Mouse (Mus musculus) myocyte (in vitro differentiated cells): ENCODE measurements at regions not wholly inside any gene's neighbourhood (a gene's known extent, or its start where the extent isn't known, plus 50 kb on each side); places are given as distances from the start of the nearest gene placed in this dataset.

Source experiments
- CEBPB ChIP-seq: IDR thresholded peaks from 2 replicates; pipeline ENCODE4 v1.6.1; 2011; ENCODE audit warnings: mild to moderate bottlenecking, moderate library complexity; ENCODE audit not compliant: poor library complexity, insufficient read depth, severe bottlenecking
- E2F4 ChIP-seq: IDR thresholded peaks from one replicate; pipeline ENCODE4 v1.6.1; 2011; ENCODE audit warnings: mild to moderate bottlenecking, control low read depth, moderate library complexity; ENCODE audit not compliant: insufficient read depth
- MYOG ChIP-seq, 3 experiments: IDR thresholded peaks; one replicate each; pipeline ENCODE4 v1.6.1; 2011; ENCODE audit warnings: control low read depth in 2 of 3, low read depth in 2 of 3, mild to moderate bottlenecking in 2 of 3; ENCODE audit not compliant: insufficient read length in 2 of 3, control insufficient read depth in 1 of 3, insufficient read depth in 1 of 3
- POLR2A ChIP-seq: IDR thresholded peaks from one replicate; pipeline ENCODE4 v1.6.1; 2011; ENCODE audit warnings: low read depth, mild to moderate bottlenecking, control low read depth, moderate library complexity; ENCODE audit not compliant: insufficient read length
- POLR2AphosphoS2 ChIP-seq: IDR thresholded peaks from one replicate; pipeline ENCODE4 v1.6.1; 2011; ENCODE audit warnings: low read depth, control low read depth; ENCODE audit not compliant: insufficient read length
- REST ChIP-seq: IDR thresholded peaks from one replicate; pipeline ENCODE4 v1.6.1; 2011; ENCODE audit warnings: mild to moderate bottlenecking, control low read depth, moderate library complexity; ENCODE audit not compliant: insufficient read depth, insufficient read length
- TCF12 ChIP-seq: IDR thresholded peaks from one replicate; pipeline ENCODE4 v1.6.1; 2011; ENCODE audit warnings: mild to moderate bottlenecking, control low read depth; ENCODE audit not compliant: poor library complexity, insufficient read depth, severe bottlenecking
- USF1 ChIP-seq: IDR thresholded peaks from one replicate; pipeline ENCODE4 v1.6.1; 2011; ENCODE audit warnings: low read depth, mild to moderate bottlenecking, control low read depth, moderate library complexity

DNA sequence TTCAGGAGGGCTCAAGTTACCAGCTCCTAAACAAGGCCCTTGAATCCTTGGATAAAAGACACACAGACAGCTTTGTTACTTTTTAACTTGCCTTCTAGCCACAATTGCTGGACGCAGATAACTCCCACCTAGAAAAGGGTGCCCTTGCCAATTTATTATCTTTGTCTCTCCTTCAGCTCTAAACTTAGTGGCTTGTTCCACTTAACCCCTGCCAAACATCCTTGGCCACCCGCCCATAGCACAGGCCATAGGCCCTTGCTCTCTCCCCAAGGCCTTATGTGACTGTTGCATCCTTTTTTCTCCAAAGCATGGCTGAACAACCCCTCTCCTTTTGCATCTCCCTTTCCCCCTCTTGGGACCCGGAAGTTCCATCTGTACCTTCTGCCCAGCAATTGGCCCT, 139.1 kb upstream of the Pcdh15 start:
- no peak for TF ChIP-seq E2F4
- TF ChIP-seq TCF12: no peak
- no peak for TF ChIP-seq POLR2AphosphoS2
- TF ChIP-seq CEBPB: no peak
- no peak for TF ChIP-seq POLR2A
- no peak for TF ChIP-seq USF1
- no peak for TF ChIP-seq REST
- no peak for TF ChIP-seq MYOG (IDR thresholded peaks at IDR 0.05; ENCODE audit: control insufficient read depth in 1 of 3, insufficient read depth in 1 of 3, insufficient read length in 2 of 3, low read depth in 2 of 3)
